Mouse (Mus musculus): Measurements from ENCODE around the gene Zfp827.

- TF ChIP-seq CTCF (IDR thresholded peaks at IDR 0.05; ENCODE audit: extremely low read depth, insufficient read depth, insufficient read length, insufficient replicate concordance) (no peak), POLR2A (IDR thresholded peaks at IDR 0.05; ENCODE audit: low read depth, low read length) (no peak)
Measured at GRCm38 (mm10) chr8:79164336-79164735, 136.1 kb downstream of the Zfp827 start.
